ENCODE assay signal across 14 mouse cellular contexts in the genomic region with DNA sequence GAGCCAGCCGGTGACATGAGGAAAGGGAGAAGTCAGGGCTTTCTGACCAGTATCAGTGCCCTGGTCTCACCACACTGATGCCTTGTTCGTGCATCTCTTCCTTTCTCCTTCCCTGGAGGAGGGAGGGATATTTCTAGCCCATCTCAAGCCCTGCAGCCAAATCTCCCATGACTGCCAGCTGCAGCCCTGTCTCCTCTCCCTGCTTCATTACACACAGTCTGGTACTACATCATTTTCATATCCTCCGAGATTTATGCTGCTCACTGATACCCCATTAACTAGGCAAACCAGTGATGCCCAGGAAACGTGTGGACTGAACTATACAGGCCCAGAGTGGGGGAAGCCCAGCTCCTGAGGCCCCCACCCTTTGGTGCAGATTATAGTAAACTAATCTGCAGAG.
DNase-seq lines count a peak whose midpoint lies in the region; ATAC-seq and TF ChIP-seq lines count a peak whose summit lies in the region.
"Had no signal": no experiment of that assay in that cellular context is flagged by ENCODE, and none has a peak within 500 bp of the region (broad histone marks: within the 10 kb centered on the region; RNA-seq: fewer than 3 reads in every experiment).

No protein-coding gene starts in this region.

- no peak for DNase-seq in forebrain, embryonic 14.5 days (ENCODE audit: low spot score)
- DNase-seq in forebrain, embryonic 11.5 days (ENCODE audit: low spot score): no peak
- DNase-seq in brain, embryonic 14.5 days (ENCODE audit: low read depth): peak; percentile 69
- DNase-seq in hindbrain, embryonic 11.5 days (ENCODE audit: low spot score): peak; percentile 15
- no peak for DNase-seq in heart, postnatal 10 days
- no peak for DNase-seq in urinary bladder, postnatal 14 days (ENCODE audit: low spot score)
- DNase-seq: heart, adult 2 months; heart, postnatal 36 days; kidney, postnatal 10 days; lung, embryonic 14.5 days; thymus, postnatal 25 days had no signal

- no peaks in the 10 kb centered on the region for H3K9me3 ChIP-seq in forebrain, embryonic 14.5 days (replicated peaks; ENCODE audit: control insufficient read depth, low read length)
- no peaks in the 10 kb centered on the region for H3K9me3 ChIP-seq in forebrain, embryonic 11.5 days (ENCODE audit: control insufficient read depth, low read length)
- no peaks in the 10 kb centered on the region for H3K9me3 ChIP-seq in hindbrain, embryonic 11.5 days (ENCODE audit: control insufficient read depth, low read length)
- no peaks in the 10 kb centered on the region for H3K9me3 ChIP-seq in midbrain, embryonic 16.5 days (replicated peaks; ENCODE audit: control insufficient read depth, low read length, poor library complexity, severe bottlenecking)
- H3K9me3 ChIP-seq: embryonic facial prominence, embryonic 12.5 days had no signal

- peaks cover 11% of the 10 kb centered on the region for H3K4me1 ChIP-seq in forebrain, embryonic 14.5 days (ENCODE audit: control insufficient read depth, insufficient read depth, low read length)
- no peaks in the 10 kb centered on the region; the same call in 1 of the 2 replicates for H3K4me1 ChIP-seq in forebrain, embryonic 11.5 days (replicated peaks; ENCODE audit: control insufficient read depth, insufficient read depth, low read length)
- H3K4me1 ChIP-seq in hindbrain, embryonic 11.5 days (replicated peaks; ENCODE audit: control insufficient read depth, insufficient read depth, low read length): no peaks in the 10 kb centered on the region
- H3K4me1 ChIP-seq in midbrain, embryonic 16.5 days (ENCODE audit: control insufficient read depth, insufficient read depth, low read length): peaks cover 25% of the 10 kb centered on the region
- H3K4me1 ChIP-seq: embryonic facial prominence, embryonic 12.5 days had no signal

- no peak for TF ChIP-seq CTCF in brain, embryonic 14.5 days (IDR thresholded peaks at IDR 0.05; ENCODE audit: borderline replicate concordance, extremely low read depth, insufficient read depth, insufficient read length)

- H3K4me2 ChIP-seq in forebrain, embryonic 14.5 days (ENCODE audit: low read length): no peak overlapping the region
- H3K4me2 ChIP-seq in forebrain, embryonic 11.5 days (ENCODE audit: low read depth, low read length, severe bottlenecking): no peak overlapping the region
- H3K4me2 ChIP-seq in hindbrain, embryonic 11.5 days (replicated peaks; ENCODE audit: low read depth, low read length): no peak overlapping the region
- H3K4me2 ChIP-seq in midbrain, embryonic 16.5 days (ENCODE audit: low read length): no peak overlapping the region
- H3K4me2 ChIP-seq: embryonic facial prominence, embryonic 12.5 days; lung, embryonic 14.5 days had no signal

- intact Hi-C loops in heart, postnatal 10 days (cut with DNase I): no loop called here

- 78% methylated on average over 4 of the region's 4 CpGs for WGBS in forebrain, embryonic 14.5 days
- WGBS in forebrain, embryonic 11.5 days: 83% methylated on average over 4 of the region's 4 CpGs
- WGBS in hindbrain, embryonic 11.5 days: 74% methylated on average over 4 of the region's 4 CpGs
- 52% methylated on average over 4 of the region's 4 CpGs for WGBS in midbrain, embryonic 16.5 days

- 0 out of 2 replicates have a peak overlapping the region, but pooled peaks have one; percentile 15 for H3K27ac ChIP-seq in forebrain, embryonic 14.5 days (ENCODE audit: low read depth, low read length)
- H3K27ac ChIP-seq in forebrain, embryonic 11.5 days (ENCODE audit: low read depth, low read length): no peak overlapping the region
- peak overlapping the region; percentile 67 for H3K27ac ChIP-seq in hindbrain, embryonic 11.5 days (ENCODE audit: low read depth, low read length)
- H3K27ac ChIP-seq in midbrain, embryonic 16.5 days (ENCODE audit: low read length): peak overlapping the region; percentile 58
- H3K27ac ChIP-seq: embryonic facial prominence, embryonic 12.5 days; heart, adult 2 months had no signal

- ATAC-seq in forebrain, embryonic 14.5 days: peak; percentile 52
- no peak for ATAC-seq in forebrain, embryonic 11.5 days (replicated peaks; ENCODE audit: low FRiP score)
- peak; percentile 68 for ATAC-seq in hindbrain, embryonic 11.5 days (ENCODE audit: low FRiP score)
- ATAC-seq in midbrain, embryonic 16.5 days: peak; percentile 69
- ATAC-seq: CD4-positive, CD25-positive, alpha-beta regulatory T cell, adult 4 months had no signal

- H3K36me3 ChIP-seq in forebrain, embryonic 14.5 days (ENCODE audit: control insufficient read depth, insufficient read depth, low read length): no peaks in the 10 kb centered on the region
- no peaks in the 10 kb centered on the region for H3K36me3 ChIP-seq in forebrain, embryonic 11.5 days (ENCODE audit: control insufficient read depth, insufficient read depth, low read length)
- H3K36me3 ChIP-seq in hindbrain, embryonic 11.5 days (ENCODE audit: control insufficient read depth, insufficient read depth, low read length): no peaks in the 10 kb centered on the region
- H3K36me3 ChIP-seq in midbrain, embryonic 16.5 days (ENCODE audit: control insufficient read depth, insufficient read depth, low read length): no peaks in the 10 kb centered on the region
- H3K36me3 ChIP-seq: embryonic facial prominence, embryonic 12.5 days had no signal

- TF ChIP-seq POLR2A in brain, embryonic 14.5 days (IDR thresholded peaks at IDR 0.05; ENCODE audit: borderline replicate concordance, extremely low read depth, insufficient read depth, insufficient read length, poor library complexity, severe bottlenecking): no peak

- no peaks in the 10 kb centered on the region for H3K27me3 ChIP-seq in forebrain, embryonic 14.5 days (replicated peaks; ENCODE audit: control insufficient read depth, insufficient read depth, low read length)
- H3K27me3 ChIP-seq in forebrain, embryonic 11.5 days (ENCODE audit: control insufficient read depth, insufficient read depth, low read length): no peaks in the 10 kb centered on the region
- H3K27me3 ChIP-seq in hindbrain, embryonic 11.5 days (ENCODE audit: control insufficient read depth, insufficient read depth, low read length): no peaks in the 10 kb centered on the region
- H3K27me3 ChIP-seq in midbrain, embryonic 16.5 days (ENCODE audit: control insufficient read depth, insufficient read depth, low read depth, low read length): no peaks in the 10 kb centered on the region

- no peak overlapping the region for H3K4me3 ChIP-seq in forebrain, embryonic 14.5 days (ENCODE audit: low read depth, low read length)
- H3K4me3 ChIP-seq in forebrain, embryonic 11.5 days (ENCODE audit: low read depth, low read length): no peak overlapping the region
- no peak overlapping the region for H3K4me3 ChIP-seq in hindbrain, embryonic 11.5 days (ENCODE audit: low read depth, low read length)
- H3K4me3 ChIP-seq in midbrain, embryonic 16.5 days (ENCODE audit: low read depth, low read length): no peak overlapping the region
- H3K4me3 ChIP-seq: embryonic facial prominence, embryonic 12.5 days; heart, adult 2 months had no signal

- no peak overlapping the region for H3K9ac ChIP-seq in forebrain, embryonic 14.5 days (ENCODE audit: low read length)
- no peak overlapping the region for H3K9ac ChIP-seq in forebrain, embryonic 11.5 days (ENCODE audit: low read length)
- no peak overlapping the region for H3K9ac ChIP-seq in hindbrain, embryonic 11.5 days (ENCODE audit: low read depth, low read length)
- H3K9ac ChIP-seq in midbrain, embryonic 16.5 days (ENCODE audit: low read depth, low read length): no peak overlapping the region
- H3K9ac ChIP-seq: embryonic facial prominence, embryonic 12.5 days; lung, embryonic 14.5 days had no signal

Comparison
In these comparisons a context has a peak if more than half of its experiments do, and no peak if none do; other contexts are left out.
1. DNase-seq: peak in brain, embryonic 14.5 days (single experiment) and hindbrain, embryonic 11.5 days (single experiment); none in forebrain, embryonic 14.5 days (single experiment), forebrain, embryonic 11.5 days (single experiment), heart, postnatal 10 days (0 of 2) and urinary bladder, postnatal 14 days (single experiment).